Mouse (Mus musculus) adrenal gland, postnatal 25 days (tissue): Measurements from ENCODE around the gene Ror1. TPM values are rescaled to one million over a fixed set of nuclear protein-coding genes. Genes with fewer than 3 reads are reported as not detected.

Experiments
- total RNA-seq: library from RNA; stranded (reverse); gene quantifications from 2 replicates; pipeline ENCODE4 v1.2.3, GENCODE M21; 2021

Ror1 gene
- total RNA-seq, 1 experiment from 2014 or later = 10.3 TPM

Other genes with a start within 250 kb of the Ror1 start
- gene Pgm1, start 166.4 kb upstream of the Ror1 start, total RNA-seq = 89.3 and 100 TPM in 2 replicates
- gene Itgb3bp, start 166.0 kb upstream of the Ror1 start, total RNA-seq = 7.0 and 9.1 TPM in 2 replicates